Mouse (Mus musculus): ENCODE data around the gene Mrgprg. TPM values are rescaled to one million over a fixed set of nuclear protein-coding genes. Genes with fewer than 3 reads are reported as not detected.

The Mrgprg gene
- polyA plus RNA-seq, 1 experiment from 2014 or later, result not detected

- Histone ChIP-seq H3K27ac (replicated peaks; ENCODE audit: low read depth, low read length) (no peak overlapping the region), H3K9ac (replicated peaks; ENCODE audit: low read length) (no peak overlapping the region), H3K36me3 (replicated peaks; ENCODE audit: control insufficient read depth, insufficient read depth, low read depth, low read length) (no peaks in the 10 kb centered on the region), H3K4me3 (ENCODE audit: low read depth, low read length) (no peak overlapping the region), H3K9me3 (replicated peaks; ENCODE audit: control insufficient read depth, low read length) (no peaks in the 10 kb centered on the region), H3K27me3 (ENCODE audit: control insufficient read depth, insufficient read depth, low read length) (peaks cover 5% of the 10 kb centered on the region; the same call in 1 of the 2 replicates), H3K4me1 (ENCODE audit: control insufficient read depth, insufficient read depth, low read length) (no peaks in the 10 kb centered on the region; the same call in 1 of the 2 replicates), H3K4me2 (ENCODE audit: low read depth, low read length) (no peak overlapping the region)
- WGBS, result 80% methylated on average over 3 of the region's 3 CpGs
- DNase-seq (ENCODE audit: low spot score) (no peak), ATAC-seq (replicated peaks; ENCODE audit: insufficient number of reproducible peaks, low FRiP score, low TSS enrichment, low read depth) (no peak)
Measured at GRCm38 (mm10) chr7:143752606-143753005, 14.2 kb downstream of the Mrgprg start.

GRCm38 (mm10) chr7:143752056-143752455 lies 14.7 kb downstream of the Mrgprg start:
- peaks cover 5% of the 10 kb centered on the region; the same call in 1 of the 2 replicates for H3K27me3 ChIP-seq (ENCODE audit: control insufficient read depth, insufficient read depth, low read length)
- no peak overlapping the region for H3K4me2 ChIP-seq (ENCODE audit: low read depth, low read length)
- ATAC-seq (replicated peaks; ENCODE audit: insufficient number of reproducible peaks, low FRiP score, low TSS enrichment, low read depth), result no peak
- DNase-seq (ENCODE audit: low spot score), result no peak
- no peak overlapping the region for H3K27ac ChIP-seq (replicated peaks; ENCODE audit: low read depth, low read length)
- H3K9me3 ChIP-seq (replicated peaks; ENCODE audit: control insufficient read depth, low read length), result no peaks in the 10 kb centered on the region
- no peaks in the 10 kb centered on the region; the same call in 1 of the 2 replicates for H3K4me1 ChIP-seq (ENCODE audit: control insufficient read depth, insufficient read depth, low read length)
- H3K36me3 ChIP-seq (replicated peaks; ENCODE audit: control insufficient read depth, insufficient read depth, low read depth, low read length), result no peaks in the 10 kb centered on the region
- 61% methylated on average over 4 of the region's 4 CpGs for WGBS
- H3K9ac ChIP-seq (replicated peaks; ENCODE audit: low read length), result no peak overlapping the region
- H3K4me3 ChIP-seq (ENCODE audit: low read depth, low read length), result no peak overlapping the region

- Histone ChIP-seq H3K36me3 (replicated peaks; ENCODE audit: control insufficient read depth, insufficient read depth, low read depth, low read length) (no peaks in the 10 kb centered on the region), H3K4me2 (ENCODE audit: low read depth, low read length) (no peak overlapping the region), H3K9me3 (replicated peaks; ENCODE audit: control insufficient read depth, low read length) (no peaks in the 10 kb centered on the region), H3K4me3 (ENCODE audit: low read depth, low read length) (no peak overlapping the region), H3K27ac (replicated peaks; ENCODE audit: low read depth, low read length) (no peak overlapping the region), H3K4me1 (ENCODE audit: control insufficient read depth, insufficient read depth, low read length) (no peaks in the 10 kb centered on the region), H3K27me3 (ENCODE audit: control insufficient read depth, insufficient read depth, low read length) (peaks cover 5% of the 10 kb centered on the region; the same call in 1 of the 2 replicates), H3K9ac (replicated peaks; ENCODE audit: low read length) (no peak overlapping the region)
- WGBS, result 75% methylated on average over 1 of the region's 1 CpGs
- ATAC-seq (replicated peaks; ENCODE audit: insufficient number of reproducible peaks, low FRiP score, low TSS enrichment, low read depth), result no peak
- no peak for DNase-seq (ENCODE audit: low spot score)
Measured at GRCm38 (mm10) chr7:143751380-143751779, 15.4 kb downstream of the Mrgprg start.

- no peaks in the 10 kb centered on the region for H3K27me3 ChIP-seq (ENCODE audit: control insufficient read depth, insufficient read depth, low read length)
- no peak overlapping the region for H3K4me3 ChIP-seq (ENCODE audit: low read depth, low read length)
- no peak overlapping the region for H3K27ac ChIP-seq (replicated peaks; ENCODE audit: low read depth, low read length)
- 69% methylated on average over 3 of the region's 3 CpGs for WGBS
- H3K4me2 ChIP-seq (ENCODE audit: low read depth, low read length), result no peak overlapping the region
- H3K36me3 ChIP-seq (replicated peaks; ENCODE audit: control insufficient read depth, insufficient read depth, low read depth, low read length), result no peaks in the 10 kb centered on the region
- no peak overlapping the region for H3K9ac ChIP-seq (replicated peaks; ENCODE audit: low read length)
- no peaks in the 10 kb centered on the region for H3K4me1 ChIP-seq (ENCODE audit: control insufficient read depth, insufficient read depth, low read length)
- DNase-seq (ENCODE audit: low spot score) (no peak), ATAC-seq (replicated peaks; ENCODE audit: insufficient number of reproducible peaks, low FRiP score, low TSS enrichment, low read depth) (no peak; the same call in 1 of the 2 replicates)
- H3K9me3 ChIP-seq (replicated peaks; ENCODE audit: control insufficient read depth, low read length), result no peaks in the 10 kb centered on the region
Measured at GRCm38 (mm10) chr7:143749045-143749444, 17.7 kb downstream of the Mrgprg start.

GRCm38 (mm10) chr7:143748041-143748868 lies 18.5 kb downstream of the Mrgprg start:
- no peaks in the 10 kb centered on the region for H3K36me3 ChIP-seq (replicated peaks; ENCODE audit: control insufficient read depth, insufficient read depth, low read depth, low read length)
- no peaks in the 10 kb centered on the region for H3K27me3 ChIP-seq (ENCODE audit: control insufficient read depth, insufficient read depth, low read length)
- H3K4me1 ChIP-seq (ENCODE audit: control insufficient read depth, insufficient read depth, low read length), result no peaks in the 10 kb centered on the region
- 3% methylated on average over 16 of the region's 16 CpGs for WGBS
- no peak overlapping the region for H3K27ac ChIP-seq (replicated peaks; ENCODE audit: low read depth, low read length)
- H3K9ac ChIP-seq (replicated peaks; ENCODE audit: low read length), result peak overlapping the region; percentile 30; the same call in 1 of the 2 replicates
- ATAC-seq (replicated peaks; ENCODE audit: insufficient number of reproducible peaks, low FRiP score, low TSS enrichment, low read depth) (peak; percentile 76), DNase-seq (ENCODE audit: low spot score) (peak; percentile 92)
- H3K9me3 ChIP-seq (replicated peaks; ENCODE audit: control insufficient read depth, low read length), result no peaks in the 10 kb centered on the region
- peak overlapping the region; percentile 32; the same call in 1 of the 2 replicates for H3K4me2 ChIP-seq (ENCODE audit: low read depth, low read length)
- no peak overlapping the region for H3K4me3 ChIP-seq (ENCODE audit: low read depth, low read length)

GRCm38 (mm10) chr7:143740653-143741052 lies 26.1 kb downstream of the Mrgprg start:
- Histone ChIP-seq H3K9me3 (replicated peaks; ENCODE audit: control insufficient read depth, low read length) (no peaks in the 10 kb centered on the region), H3K9ac (replicated peaks; ENCODE audit: low read length) (peak overlapping the region; percentile 84), H3K4me2 (ENCODE audit: low read depth, low read length) (peak overlapping the region; percentile 92), H3K4me1 (ENCODE audit: control insufficient read depth, insufficient read depth, low read length) (peaks cover 8% of the 10 kb centered on the region), H3K36me3 (replicated peaks; ENCODE audit: control insufficient read depth, insufficient read depth, low read depth, low read length) (no peaks in the 10 kb centered on the region), H3K27me3 (ENCODE audit: control insufficient read depth, insufficient read depth, low read length) (no peaks in the 10 kb centered on the region), H3K4me3 (ENCODE audit: low read depth, low read length) (peak overlapping the region; percentile 64), H3K27ac (replicated peaks; ENCODE audit: low read depth, low read length) (no peak overlapping the region)
- no peak for DNase-seq (ENCODE audit: low spot score)
- no peak for ATAC-seq (replicated peaks; ENCODE audit: insufficient number of reproducible peaks, low FRiP score, low TSS enrichment, low read depth)
- 10% methylated on average over 2 of the region's 2 CpGs for WGBS

GRCm38 (mm10) chr7:143739511-143740461 lies 27.0 kb downstream of the Mrgprg start:
- no peaks in the 10 kb centered on the region for H3K27me3 ChIP-seq (ENCODE audit: control insufficient read depth, insufficient read depth, low read length)
- DNase-seq (ENCODE audit: low spot score), result peak; percentile 89
- H3K4me1 ChIP-seq (ENCODE audit: control insufficient read depth, insufficient read depth, low read length), result peaks cover 8% of the 10 kb centered on the region
- 0 out of 2 replicates have a peak overlapping the region, but pooled peaks have one; percentile 49 for H3K27ac ChIP-seq (replicated peaks; ENCODE audit: low read depth, low read length)
- H3K4me3 ChIP-seq (ENCODE audit: low read depth, low read length), result peak overlapping the region; percentile 64
- peak overlapping the region; percentile 92 for H3K4me2 ChIP-seq (ENCODE audit: low read depth, low read length)
- no peaks in the 10 kb centered on the region for H3K9me3 ChIP-seq (replicated peaks; ENCODE audit: control insufficient read depth, low read length)
- peak overlapping the region; percentile 84 for H3K9ac ChIP-seq (replicated peaks; ENCODE audit: low read length)
- WGBS, result 2% methylated on average over 38 of the region's 38 CpGs
- H3K36me3 ChIP-seq (replicated peaks; ENCODE audit: control insufficient read depth, insufficient read depth, low read depth, low read length), result no peaks in the 10 kb centered on the region
- peak; percentile 83 for ATAC-seq (replicated peaks; ENCODE audit: insufficient number of reproducible peaks, low FRiP score, low TSS enrichment, low read depth)

Data from embryonic facial prominence, embryonic 11.5 days (tissue).